Mouse (Mus musculus) inflammation-experienced regulatory T-cells (primary cell): ENCODE data around the gene Grsf1. TPM values are rescaled to one million over a fixed set of nuclear protein-coding genes. Genes with fewer than 3 reads are reported as not detected.

ENCODE experiments used
- polyA plus RNA-seq, 2 experiments: library from polyadenylated mRNA; unstranded; fragments of 100-300 nt; shearing (Covaris generic); gene quantifications; one replicate each; pipeline ENCODE4 v1.2.1; 2017

Gene Grsf1
- polyA plus RNA-seq, result 10 to 100 TPM; 49.2 to 60.7 TPM

GRCm38 (mm10) chr5:88675443-88676387 lies at the start of gene Grsf1:
Gene Grsf1, minus strand, starts transcription at chr5:88676171.

GRCm38 (mm10) chr5:88720116-88721002 lies 44.4 kb upstream of the Grsf1 start, which contains the start of gene Mob1b:
Gene Mob1b, plus strand, starts transcription at chr5:88720855.

Other genes with a start within 250 kb of the Grsf1 start
- gene Ambn, start 220.2 kb downstream of the Grsf1 start, polyA plus RNA-seq, result under 1 TPM in 1 of 2 experiments, not detected in 1; 0.11 TPM
- not detected for gene Enam, start 188.2 kb downstream of the Grsf1 start, polyA plus RNA-seq
- 1 to 10 TPM in 1 of 2 experiments, under 1 TPM in 1; 0.41 to 1.8 TPM for gene Jchain, start 148.3 kb downstream of the Grsf1 start, polyA plus RNA-seq
- gene Utp3, start 121.7 kb downstream of the Grsf1 start, polyA plus RNA-seq, result 100 to 1,000 TPM in 1 of 2 experiments, 10 to 100 TPM in 1; 95.4 to 106 TPM
- 10 to 100 TPM in 1 of 2 experiments, 1 to 10 TPM in 1; 7.3 to 10.9 TPM for gene Rufy3, start 111.1 kb downstream of the Grsf1 start, polyA plus RNA-seq
- 10 to 100 TPM; 14.1 to 14.8 TPM for gene Mob1b, start 44.7 kb upstream of the Grsf1 start, polyA plus RNA-seq
- gene Dck, start 88.8 kb upstream of the Grsf1 start, polyA plus RNA-seq, result 10 to 100 TPM; 62.5 to 70.2 TPM
- gene Slc4a4, start 210.6 kb upstream of the Grsf1 start, polyA plus RNA-seq, result under 1 TPM; 0.14 to 0.91 TPM